Mouse (Mus musculus): ENCODE measurements around the gene Pawr.

DNA sequence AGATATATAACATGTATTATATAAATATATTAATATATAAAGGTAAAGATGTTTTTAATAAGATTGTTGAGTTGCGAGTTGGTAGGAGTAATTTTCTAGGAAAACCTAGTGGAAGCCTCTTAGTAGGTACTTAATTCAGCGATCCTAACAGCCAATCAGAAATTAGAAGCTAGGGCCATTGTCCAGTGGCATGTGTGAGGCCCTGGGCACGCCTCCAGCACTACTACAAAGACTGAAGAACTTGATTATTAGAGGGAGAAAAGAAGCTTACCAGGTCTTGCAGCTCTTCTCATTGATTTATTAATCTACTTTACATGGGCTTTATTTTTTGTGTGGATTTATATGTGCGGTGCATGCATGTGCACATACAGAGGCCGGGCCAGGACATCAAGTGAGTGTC, 46.9 kb upstream of the Pawr start:
- TF ChIP-seq POLR2A (IDR thresholded peaks at IDR 0.05; ENCODE audit: low read depth, low read length) (no peak), CTCF (IDR thresholded peaks at IDR 0.05; ENCODE audit: borderline replicate concordance, insufficient read depth, low read length) (no peak)

Data from embryonic fibroblast, embryonic 13.5 days (primary cell).